Comparison of ENCODE assay signal across 9 mouse cellular contexts in genomic region chr7:132801509-132801908, GRCm38 (mm10). TPM values are rescaled to one million over a fixed set of nuclear protein-coding genes. Genes with fewer than 3 reads are reported as not detected.
A peak's percentile ranks its signal among the peaks of the same experiment; 100 is the strongest.
DNase-seq lines count a peak whose midpoint lies in the region.
"Had no signal": no experiment of that assay in that cellular context is flagged by ENCODE, and none has a peak within 500 bp of the region (broad histone marks: within the 10 kb centered on the region; RNA-seq: fewer than 3 reads in every experiment).

No protein-coding gene starts in this region.

- intact Hi-C loops in heart, postnatal 25 days (cut with DNase I), result no loop called here
- intact Hi-C loops in heart, postnatal 36 days (cut with DNase I), result loop anchor here (2.0 kb wide), 1 partner anchor 19 kb away; no protein-coding TSS in a partner anchor

- DNase-seq in heart, adult 11 months, result peak; percentile 85
- DNase-seq in heart, postnatal 25 days (ENCODE audit: low spot score), result no peak
- DNase-seq in kidney, postnatal 14 days, result peak; percentile 14
- DNase-seq in kidney, adult 8-10 months, result no peak
- peak; percentile 44 for DNase-seq in CD4-positive, CD25-positive, alpha-beta regulatory T cell, adult 2 months (ENCODE audit: low read depth, low spot score)
- DNase-seq in heart, postnatal 36 days, result peak; percentile 14 to 16
- DNase-seq in embryo, embryonic 9.5 days (ENCODE audit: extremely low spot score), result no peak
- no peak for DNase-seq in layer of hippocampus, adult 18-20 months (ENCODE audit: low spot score in 2 of 2)
- DNase-seq: spleen, adult 18-20 months had no signal

RNA-seq across cellular contexts. Expression of gene Fam53b, which starts 12.2 kb away (rescaled TPM):
- total RNA-seq in heart, postnatal 25 days (2021), result 10 to 100 TPM; 25.8 to 26.8 TPM
- 10 to 100 TPM; 22.7 to 25.5 TPM for total RNA-seq in heart, postnatal 36 days (2021)
- total RNA-seq in layer of hippocampus, adult 18-20 months (2021), result 10 to 100 TPM; 50.6 to 51.7 TPM

RNA-seq across cellular contexts. Expression of gene Eef1akmt2, which starts 51.0 kb away (rescaled TPM):
- 1 to 10 TPM; 9.6 to 9.8 TPM for total RNA-seq in heart, postnatal 25 days (2021)
- 10 to 100 TPM in 1 of 2 experiments, 1 to 10 TPM in 1; 8.3 to 10.4 TPM for total RNA-seq in heart, postnatal 36 days (2021)
- total RNA-seq in layer of hippocampus, adult 18-20 months (2021), result 10 to 100 TPM; 33.4 to 33.9 TPM

RNA-seq across cellular contexts. Expression of gene Abraxas2, which starts 57.5 kb away (rescaled TPM):
- 10 to 100 TPM; 21.0 to 21.4 TPM for total RNA-seq in heart, postnatal 25 days (2021)
- total RNA-seq in heart, postnatal 36 days (2021), result 10 to 100 TPM; 18.8 to 23.3 TPM
- total RNA-seq in layer of hippocampus, adult 18-20 months (2021), result 10 to 100 TPM; 26.6 to 27.8 TPM

Comparison
In these comparisons a context has a peak if more than half of its experiments do, and no peak if none do; other contexts are left out.
1. DNase-seq: peak in heart, adult 11 months (single experiment), kidney, postnatal 14 days (single experiment), CD4-positive, CD25-positive, alpha-beta regulatory T cell, adult 2 months (single experiment) and heart, postnatal 36 days (2 of 2); none in heart, postnatal 25 days (single experiment), kidney, adult 8-10 months (0 of 2), embryo, embryonic 9.5 days (single experiment) and layer of hippocampus, adult 18-20 months (0 of 2).